Mouse (Mus musculus) neural tube, embryonic 11.5 days (tissue): ENCODE measurements at regions not wholly inside any gene's neighbourhood (a gene's known extent, or its start where the extent isn't known, plus 50 kb on each side); places are given as distances from the start of the nearest gene placed in this dataset.

Experiments
- ATAC-seq: fragments of 200-750 bp; cut with Nextera tagmentation; 2 replicates; pipeline ENCODE4 v1.8.0; 2017; ENCODE audit warnings: moderate number of reproducible peaks, mild to moderate bottlenecking, moderate TSS enrichment, moderate library complexity; ENCODE audit not compliant: insufficient read depth, low FRiP score, low TSS enrichment
- DNase-seq: peaks from one replicate; pipeline ENCODE4 v3.0.0-alpha.2; 2015; ENCODE audit warnings: low spot score
- H3K27ac ChIP-seq: fragments of 300-500 bp; sonication (generic); 2 replicates; pipeline ENCODE4 v1.5.1; 2014; ENCODE audit warnings: low read depth, mild to moderate bottlenecking, low read length
- H3K27me3 ChIP-seq: fragments of 300-500 bp; sonication (generic); 2 replicates; pipeline ENCODE4 v1.6.1; 2014; ENCODE audit warnings: mild to moderate bottlenecking, low read length, mixed read lengths; ENCODE audit not compliant: control insufficient read depth, insufficient read depth
- H3K36me3 ChIP-seq: fragments of 300-500 bp; sonication (generic); 2 replicates; pipeline ENCODE4 v1.6.1; 2014; ENCODE audit warnings: mild to moderate bottlenecking, low read length, moderate library complexity, mixed read lengths; ENCODE audit not compliant: control insufficient read depth, insufficient read depth
- H3K4me1 ChIP-seq: fragments of 300-500 bp; sonication (generic); 2 replicates; pipeline ENCODE4 v1.6.1; 2014; ENCODE audit warnings: low read length, mixed read lengths; ENCODE audit not compliant: control insufficient read depth, insufficient read depth
- H3K4me2 ChIP-seq: fragments of 300-500 bp; sonication (generic); 2 replicates; pipeline ENCODE4 v1.6.1; 2014; ENCODE audit warnings: low read depth, mild to moderate bottlenecking, moderate library complexity
- H3K4me3 ChIP-seq: fragments of 300-500 bp; sonication (generic); 2 replicates; pipeline ENCODE4 v1.5.1; 2014; ENCODE audit warnings: low read depth, low read length
- H3K9ac ChIP-seq: fragments of 300-500 bp; sonication (generic); 2 replicates; pipeline ENCODE4 v1.6.1; 2014; ENCODE audit warnings: mild to moderate bottlenecking, low read length
- H3K9me3 ChIP-seq: fragments of 300-500 bp; sonication (generic); 2 replicates; pipeline ENCODE4 v1.6.1; 2016; ENCODE audit warnings: low read length; ENCODE audit not compliant: control insufficient read depth
- WGBS: fragments of 180-500 bp; shearing (Covaris S2); extraction: QIAGEN DNeasy Blood & Tissue Kit; methylation state at CpG from one replicate; pipeline ENCODE4 v1.1.7; 2014; 5-methylcytosine and 5-hydroxymethylcytosine counted together

- WGBS: 6% methylated on average over 2 of the region's 2 CpGs
- H3K9ac ChIP-seq: no peak overlapping the region
- ATAC-seq (no peak), DNase-seq (peak; percentile 35)
- no peak overlapping the region for H3K4me3 ChIP-seq
- H3K4me1 ChIP-seq: no peaks in the 10 kb centered on the region
- no peaks in the 10 kb centered on the region for H3K27me3 ChIP-seq
- H3K9me3 ChIP-seq: no peaks in the 10 kb centered on the region
- H3K36me3 ChIP-seq: no peaks in the 10 kb centered on the region
- no peak overlapping the region for H3K27ac ChIP-seq
- no peak overlapping the region for H3K4me2 ChIP-seq
Measured at GRCm38 (mm10) chr1:112378660-112379059, 513.9 kb upstream of the Dsel start.

GRCm38 (mm10) chr1:112355816-112356215 lies 491.1 kb upstream of the Dsel start:
- Histone ChIP-seq H3K9ac (no peak overlapping the region), H3K4me3 (no peak overlapping the region), H3K27me3 (no peaks in the 10 kb centered on the region), H3K4me2 (no peak overlapping the region), H3K36me3 (no peaks in the 10 kb centered on the region), H3K4me1 (no peaks in the 10 kb centered on the region), H3K9me3 (no peaks in the 10 kb centered on the region), H3K27ac (no peak overlapping the region)
- ATAC-seq (no peak), DNase-seq (no peak)
- WGBS: 87% methylated on average over 1 of the region's 1 CpGs
